Mouse (Mus musculus) neural tube, embryonic 15.5 days (tissue): ENCODE data around the gene Arfgap2. TPM values are rescaled to one million over a fixed set of nuclear protein-coding genes. Genes with fewer than 3 reads are reported as not detected.
A peak's percentile ranks its signal among the peaks of the same experiment; 100 is the strongest.
"Not testable (repeated sequence)": the region's sequence is repeated elsewhere in the genome, so short reads cannot be mapped to it uniquely, and the experiment has no call there.

ENCODE experiments used
- ATAC-seq: fragments of 200-750 bp; cut with Nextera tagmentation; 2 replicates; pipeline ENCODE4 v1.8.0; 2017; ENCODE audit warnings: mild to moderate bottlenecking, moderate TSS enrichment, moderate library complexity; ENCODE audit not compliant: low FRiP score
- H3K27ac ChIP-seq: fragments of 300-500 bp; sonication (generic); replicated peaks from 2 replicates; pipeline ENCODE4 v1.5.1; 2015; ENCODE audit warnings: mild to moderate bottlenecking, inconsistent platforms
- H3K27me3 ChIP-seq: fragments of 300-500 bp; sonication (generic); replicated peaks from 2 replicates; pipeline ENCODE4 v1.6.1; 2015; ENCODE audit warnings: inconsistent platforms
- H3K36me3 ChIP-seq: fragments of 300-500 bp; sonication (generic); 2 replicates; pipeline ENCODE4 v1.6.1; 2015; ENCODE audit warnings: inconsistent platforms
- H3K4me1 ChIP-seq: fragments of 300-500 bp; sonication (generic); 2 replicates; pipeline ENCODE4 v1.6.1; 2015; ENCODE audit warnings: inconsistent platforms
- H3K4me2 ChIP-seq: fragments of 300-500 bp; sonication (generic); 2 replicates; pipeline ENCODE4 v1.6.1; 2015; ENCODE audit warnings: inconsistent platforms, mild to moderate bottlenecking, moderate library complexity
- H3K4me3 ChIP-seq: fragments of 300-500 bp; sonication (generic); replicated peaks from 2 replicates; pipeline ENCODE4 v1.5.1; 2015; ENCODE audit warnings: mild to moderate bottlenecking, inconsistent platforms
- H3K9ac ChIP-seq: fragments of 300-500 bp; sonication (generic); replicated peaks from 2 replicates; pipeline ENCODE4 v1.6.1; 2015; ENCODE audit warnings: mild to moderate bottlenecking, inconsistent platforms
- H3K9me3 ChIP-seq: fragments of 300-500 bp; sonication (generic); replicated peaks from 2 replicates; pipeline ENCODE4 v1.6.1; 2016; ENCODE audit warnings: inconsistent platforms
- WGBS: fragments of 180-500 bp; shearing (Covaris S2); methylation state at CpG from one replicate; pipeline ENCODE4 v1.1.7; 2015; ENCODE audit warnings: mixed read lengths; 5-methylcytosine and 5-hydroxymethylcytosine counted together
- polyA plus RNA-seq: library from polyadenylated mRNA; unstranded; fragments of >200 nt; fragmentation: Nextera tagmentation; extraction: Ambion mirVana; gene quantifications from 2 replicates; pipeline ENCODE4 v1.2.1, GENCODE M21; 2015

Arfgap2 gene
- 62.0 and 68.9 TPM in 2 replicates for polyA plus RNA-seq

DNA sequence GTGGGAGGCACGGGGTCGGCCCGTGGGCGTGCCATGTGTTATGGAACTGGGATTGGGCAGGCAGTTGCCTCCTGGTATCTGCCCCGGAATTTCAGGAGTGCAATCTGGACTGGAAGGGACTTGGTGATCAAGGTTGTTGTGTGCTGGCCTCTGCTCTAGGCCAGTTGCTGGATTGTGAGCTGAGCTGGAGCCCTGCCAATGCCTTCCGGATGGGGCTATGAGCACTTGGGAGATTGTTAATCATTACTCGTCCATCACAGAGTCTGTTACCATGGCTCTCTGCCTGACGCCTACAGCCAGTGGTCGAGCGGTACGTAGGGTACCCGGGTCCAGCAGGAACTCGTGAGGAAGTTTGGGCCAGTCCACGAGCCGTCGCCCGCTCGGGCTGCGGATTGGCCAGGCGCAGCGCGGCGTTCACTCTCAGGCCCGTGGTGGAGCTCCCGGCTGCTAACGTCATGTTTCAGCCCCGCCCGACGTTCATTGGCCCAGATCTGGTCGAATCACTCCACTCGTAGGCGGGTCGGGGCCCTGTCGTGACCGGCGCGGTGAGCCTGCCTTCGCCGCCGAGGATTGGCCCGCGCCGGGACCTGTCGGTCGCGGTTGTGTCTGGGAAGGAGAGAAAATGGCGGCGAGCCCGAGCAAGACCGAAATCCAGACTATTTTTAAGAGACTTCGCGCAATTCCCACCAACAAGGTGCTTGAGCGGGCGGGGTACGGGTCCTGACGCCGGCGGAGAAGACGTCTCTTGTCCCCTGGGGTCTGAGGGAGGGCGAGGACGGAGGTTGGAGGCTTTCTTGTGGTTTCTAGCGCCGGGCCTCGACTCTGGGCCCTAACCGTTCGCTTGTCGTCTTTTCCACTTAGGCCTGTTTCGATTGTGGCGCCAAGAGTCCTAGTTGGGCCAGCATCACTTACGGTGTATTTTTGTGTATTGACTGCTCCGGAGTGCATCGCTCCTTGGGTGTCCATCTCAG is at the start of gene Arfgap2:
Gene Arfgap2, plus strand, starts transcription at position 264 of the 971 bp plus-strand sequence.
- Histone ChIP-seq H3K4me3 (peak within 1 kb of the TSS; percentile 81), H3K4me1 (peaks cover 21% of the 10 kb centered on the region), H3K27me3 (no peaks in the 10 kb centered on the region), H3K4me2 (peak within 1 kb of the TSS; percentile 88), H3K9me3 (no peaks in the 10 kb centered on the region), H3K9ac (peak within 1 kb of the TSS; percentile 81), H3K36me3 (peaks cover 33% of the 10 kb centered on the region), H3K27ac (peak within 1 kb of the TSS; percentile 95)
- peak; percentile 98 for ATAC-seq
- WGBS: 1% methylated on average over 72 of the region's 72 CpGs

DNA sequence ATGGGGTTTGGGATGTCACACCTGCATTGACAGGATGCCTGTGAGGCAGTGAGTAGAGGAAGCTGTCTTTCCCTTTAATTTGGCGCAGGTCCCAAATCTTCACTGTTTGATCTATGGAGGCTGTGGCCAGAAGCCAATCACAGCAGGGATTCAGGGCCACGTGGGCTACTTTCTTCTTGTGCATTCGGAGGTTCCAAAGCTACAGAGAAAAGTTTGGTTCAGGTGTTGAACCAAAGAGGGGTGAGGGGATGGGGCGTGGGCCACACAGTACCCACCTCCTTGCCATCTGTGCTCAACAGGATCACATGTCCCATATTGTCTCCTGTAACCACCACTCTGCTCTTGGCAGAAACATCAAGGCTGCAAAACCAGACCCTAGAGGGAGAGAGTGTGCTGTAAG is 47.7 kb upstream of the Arfgap2 start:
- peak overlapping the region; percentile 41; the same call in 1 of the 2 replicates for H3K27ac ChIP-seq
- no peak for ATAC-seq
- 68% methylated on average over 4 of the region's 4 CpGs for WGBS
- H3K4me1 ChIP-seq: 0 out of 2 replicates have a peak, but pooled peaks cover 4% of the 10 kb centered on the region
- H3K9ac ChIP-seq: no peak overlapping the region
- H3K9me3 ChIP-seq: no peaks in the 10 kb centered on the region
- H3K27me3 ChIP-seq: no peaks in the 10 kb centered on the region
- H3K4me3 ChIP-seq: no peak overlapping the region
- peaks cover 49% of the 10 kb centered on the region for H3K36me3 ChIP-seq
- H3K4me2 ChIP-seq: no peak overlapping the region

DNA sequence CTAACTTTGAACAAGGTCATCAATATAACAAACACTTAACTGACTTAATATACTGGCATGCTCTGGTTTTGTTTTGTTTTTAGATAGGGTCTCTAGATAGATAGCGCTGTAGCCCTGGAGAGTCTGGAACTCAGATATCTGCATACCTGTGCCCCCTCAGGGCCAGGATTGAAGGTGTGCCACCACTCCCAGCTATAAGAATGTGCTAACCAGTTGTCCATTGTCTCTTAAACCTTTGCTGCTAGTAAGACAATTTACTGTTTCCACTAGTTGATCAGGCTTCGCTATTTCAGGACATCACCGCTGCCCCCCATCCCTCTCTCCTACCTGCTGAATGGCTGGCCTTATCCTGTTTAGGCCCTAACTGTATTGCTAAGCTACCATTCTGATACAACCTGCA is 44.3 kb upstream of the Arfgap2 start:
- Histone ChIP-seq H3K9me3 (no peaks in the 10 kb centered on the region), H3K4me2 (no peak overlapping the region), H3K27me3 (no peaks in the 10 kb centered on the region), H3K4me3 (no peak overlapping the region), H3K9ac (no peak overlapping the region), H3K27ac (no peak overlapping the region), H3K4me1 (0 out of 2 replicates have a peak, but pooled peaks cover 4% of the 10 kb centered on the region), H3K36me3 (peaks cover 20% of the 10 kb centered on the region; the same call in 1 of the 2 replicates)
- no peak for ATAC-seq
- WGBS: 93% methylated on average over 3 of the region's 3 CpGs

DNA sequence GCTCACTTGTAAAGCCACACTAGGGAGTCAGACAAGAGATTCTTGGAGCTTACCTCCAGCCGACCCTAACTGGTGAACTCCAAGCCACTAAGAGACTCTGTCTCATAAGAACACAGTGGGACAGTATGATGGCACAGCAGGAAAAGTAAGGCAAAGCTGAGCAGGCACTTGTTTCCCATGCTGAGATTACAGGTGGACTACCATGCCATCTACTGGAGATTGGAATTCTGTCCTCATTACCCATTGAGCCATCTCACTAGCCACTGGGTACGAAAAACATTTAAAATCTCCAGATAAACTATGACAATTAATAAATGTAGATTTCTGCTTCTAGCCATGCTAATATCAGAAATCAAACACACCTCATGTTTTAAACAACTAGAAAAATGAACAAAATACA is 41.2 kb upstream of the Arfgap2 start:
- Histone ChIP-seq H3K9me3 (no peaks in the 10 kb centered on the region), H3K4me3 (no peak overlapping the region), H3K36me3 (0 out of 2 replicates have a peak, but pooled peaks cover 4% of the 10 kb centered on the region), H3K27ac (no peak overlapping the region), H3K4me2 (no peak overlapping the region), H3K4me1 (no peaks in the 10 kb centered on the region), H3K9ac (no peak overlapping the region), H3K27me3 (no peaks in the 10 kb centered on the region)
- ATAC-seq: no peak
- WGBS: 90% methylated on average over 2 of the region's 2 CpGs

DNA sequence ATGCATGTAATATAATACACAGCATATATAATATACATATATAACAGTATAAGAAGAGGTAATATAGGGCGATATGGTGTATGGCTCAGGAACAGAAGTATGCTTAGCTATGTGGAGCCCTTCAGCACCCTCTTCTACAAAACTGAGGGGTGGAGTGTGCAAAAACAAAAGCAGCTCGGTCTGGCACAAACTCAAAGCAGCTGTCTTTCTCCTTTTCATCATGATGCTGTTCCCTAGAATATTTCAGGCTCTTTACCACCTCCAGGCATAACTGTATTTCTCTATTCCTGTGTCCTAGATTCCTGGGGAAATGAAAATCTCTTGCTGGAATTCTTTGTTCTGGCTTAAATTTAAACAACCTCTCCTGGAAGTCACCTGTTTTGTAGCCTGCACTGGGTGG is 35.0 kb upstream of the Arfgap2 start:
- Histone ChIP-seq H3K4me2 (no peak overlapping the region), H3K36me3 (peaks cover 12% of the 10 kb centered on the region; the same call in 1 of the 2 replicates), H3K4me3 (no peak overlapping the region), H3K4me1 (no peaks in the 10 kb centered on the region), H3K27ac (no peak overlapping the region), H3K9me3 (no peaks in the 10 kb centered on the region), H3K9ac (no peak overlapping the region), H3K27me3 (no peaks in the 10 kb centered on the region)
- WGBS: 83% methylated on average over 2 of the region's 2 CpGs
- ATAC-seq: no peak

DNA sequence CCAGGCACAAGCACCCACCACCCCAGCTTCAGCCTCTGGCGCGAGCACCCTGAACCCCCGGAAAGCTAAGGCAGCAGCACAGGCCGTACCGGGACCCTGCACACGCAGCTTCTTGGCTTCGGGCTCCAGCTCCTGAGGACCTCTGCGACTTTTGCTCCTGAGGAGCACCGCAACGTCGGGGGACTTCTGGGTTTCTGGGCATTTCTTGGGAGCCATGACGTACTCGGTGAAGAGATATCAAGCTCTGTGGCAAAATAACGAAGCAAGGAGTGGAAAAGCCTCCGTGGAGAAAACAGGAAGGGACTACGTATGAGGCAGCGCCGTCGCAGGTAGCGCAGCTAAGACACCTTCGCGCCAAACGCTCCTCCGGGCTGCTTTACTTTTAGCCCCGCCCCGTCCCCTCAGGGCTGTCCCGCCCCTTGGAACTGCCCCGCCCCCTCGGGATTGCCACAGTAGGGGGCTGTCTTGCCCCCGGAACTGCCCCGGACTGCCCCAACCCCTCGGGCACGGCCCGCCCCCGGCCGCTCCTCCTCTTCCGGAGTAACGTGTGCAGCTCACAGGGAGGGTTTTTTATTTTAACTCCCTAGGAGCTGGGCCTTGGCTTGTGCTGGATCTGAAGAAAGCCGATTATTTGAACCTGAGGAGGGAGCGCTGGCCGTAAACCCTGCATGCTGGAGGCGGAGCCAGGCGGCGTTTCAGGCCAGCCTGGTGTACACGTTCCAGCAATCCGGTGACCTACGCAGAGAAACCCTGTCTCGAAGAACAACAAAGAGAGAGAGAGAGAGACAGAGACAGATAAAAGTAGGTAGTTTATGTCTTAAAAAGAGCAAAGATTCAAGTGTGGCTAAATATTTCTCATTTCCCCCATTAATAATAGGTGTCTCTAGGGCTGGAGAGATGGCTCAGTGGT is 27.9 kb upstream of the Arfgap2 start, which contains the start of gene Ddb2:
Gene Ddb2, minus strand, starts transcription at position 382 of the 910 bp plus-strand sequence.
- WGBS: under 1% methylated on average over 47 of the region's 48 CpGs

DNA sequence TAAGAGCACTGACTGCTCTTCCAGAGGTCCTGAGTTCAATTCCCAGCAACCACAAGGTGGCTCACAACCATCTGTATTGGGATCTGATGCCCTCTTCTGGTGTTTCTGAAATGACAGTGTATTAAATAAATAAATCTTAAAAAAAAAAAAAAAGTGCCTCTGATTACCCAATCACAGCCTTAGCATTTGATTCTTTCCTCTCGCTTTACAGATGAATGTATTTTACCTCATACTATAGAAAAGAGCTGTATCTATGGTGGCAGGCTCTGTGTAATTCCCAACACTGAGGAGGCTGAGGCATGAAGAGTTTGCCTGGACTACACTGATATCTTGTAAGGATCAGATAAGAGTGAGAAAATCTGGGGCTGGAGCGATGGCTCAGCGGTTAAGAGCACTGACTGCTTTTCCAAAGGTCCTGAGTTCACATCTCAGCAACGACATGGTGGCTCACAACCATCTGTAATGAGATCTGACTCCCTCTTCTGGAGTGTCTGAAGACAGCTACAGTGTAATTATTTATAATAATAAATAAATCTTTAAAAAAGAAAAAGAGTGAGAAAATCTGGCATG is 27.2 kb upstream of the Arfgap2 start:
- not testable (repeated sequence) for H3K27me3 ChIP-seq, H3K36me3 ChIP-seq, H3K9me3 ChIP-seq, H3K4me1 ChIP-seq, H3K9ac ChIP-seq
- Histone ChIP-seq H3K27ac (peak overlapping the region; percentile 93), H3K4me3 (peak overlapping the region; percentile 61), H3K4me2 (peak overlapping the region; percentile 88)
- ATAC-seq: peak; percentile 73
- WGBS: 18% methylated on average over 4 of the region's 4 CpGs

More for the DNA sequence above, 27.9 kb upstream of the Arfgap2 start, which contains the start of gene Ddb2:
- H3K27ac ChIP-seq: peak within 1 kb of the TSS; percentile 93
- ATAC-seq: peak; percentile 98
- H3K9me3 ChIP-seq: no peaks in the 10 kb centered on the region
- no peaks in the 10 kb centered on the region for H3K27me3 ChIP-seq
- peaks cover 10% of the 10 kb centered on the region; the same call in 1 of the 2 replicates for H3K36me3 ChIP-seq
- peak within 1 kb of the TSS; percentile 61 for H3K4me3 ChIP-seq
- H3K4me1 ChIP-seq: peaks cover 7% of the 10 kb centered on the region
- peak within 1 kb of the TSS; percentile 88 for H3K4me2 ChIP-seq
- H3K9ac ChIP-seq: peak within 1 kb of the TSS; percentile 64

DNA sequence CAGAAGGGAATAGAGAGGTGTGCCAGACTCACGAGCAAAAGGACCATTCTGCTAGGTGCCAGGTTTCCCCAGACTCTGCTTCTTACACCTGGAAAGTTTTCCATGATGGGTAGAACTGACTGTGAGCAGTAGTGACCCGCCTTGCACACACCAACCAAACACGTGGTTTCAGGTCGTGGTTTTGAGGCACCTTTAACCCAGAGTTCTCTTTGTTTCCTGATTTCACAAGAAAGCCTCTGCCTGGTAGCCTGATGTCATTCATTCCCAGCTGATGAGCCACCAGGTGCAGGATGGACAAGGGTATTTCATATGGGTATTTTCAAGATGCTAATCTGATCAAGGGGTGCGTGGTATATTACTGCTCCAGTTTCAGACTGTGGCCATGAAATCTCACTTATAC is 22.2 kb upstream of the Arfgap2 start:
- Histone ChIP-seq H3K9me3 (no peaks in the 10 kb centered on the region), H3K4me3 (no peak overlapping the region), H3K4me2 (no peak overlapping the region), H3K27ac (no peak overlapping the region), H3K4me1 (no peaks in the 10 kb centered on the region), H3K27me3 (no peaks in the 10 kb centered on the region), H3K36me3 (no peaks in the 10 kb centered on the region), H3K9ac (no peak overlapping the region)
- 58% methylated on average over 5 of the region's 5 CpGs for WGBS
- no peak for ATAC-seq

DNA sequence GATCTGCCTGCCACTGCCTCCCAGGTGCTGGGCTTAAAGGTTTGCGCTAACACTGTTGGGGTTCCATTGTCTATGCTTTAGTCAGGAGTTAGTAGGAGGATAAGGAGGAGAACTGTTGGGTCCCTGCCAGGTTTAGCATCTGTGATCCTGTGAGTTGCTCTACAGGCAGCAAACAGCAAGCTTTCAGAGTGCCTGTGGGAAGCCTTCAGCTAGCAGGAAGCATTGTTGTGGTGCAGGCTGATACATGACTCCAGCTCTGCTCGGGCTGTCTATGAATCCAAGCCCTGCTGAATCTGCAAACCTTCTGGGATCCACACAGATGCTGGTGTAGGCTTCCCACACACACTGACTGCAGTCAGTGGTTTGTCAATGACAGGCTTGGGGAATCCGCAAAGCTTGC is 21.4 kb upstream of the Arfgap2 start:
- 45% methylated on average over 3 of the region's 3 CpGs for WGBS
- no peaks in the 10 kb centered on the region for H3K4me1 ChIP-seq
- no peak for ATAC-seq
- no peak overlapping the region for H3K4me2 ChIP-seq
- H3K27ac ChIP-seq: no peak overlapping the region
- H3K9ac ChIP-seq: no peak overlapping the region
- no peak overlapping the region for H3K4me3 ChIP-seq
- no peaks in the 10 kb centered on the region for H3K27me3 ChIP-seq
- no peaks in the 10 kb centered on the region for H3K9me3 ChIP-seq
- no peaks in the 10 kb centered on the region for H3K36me3 ChIP-seq

DNA sequence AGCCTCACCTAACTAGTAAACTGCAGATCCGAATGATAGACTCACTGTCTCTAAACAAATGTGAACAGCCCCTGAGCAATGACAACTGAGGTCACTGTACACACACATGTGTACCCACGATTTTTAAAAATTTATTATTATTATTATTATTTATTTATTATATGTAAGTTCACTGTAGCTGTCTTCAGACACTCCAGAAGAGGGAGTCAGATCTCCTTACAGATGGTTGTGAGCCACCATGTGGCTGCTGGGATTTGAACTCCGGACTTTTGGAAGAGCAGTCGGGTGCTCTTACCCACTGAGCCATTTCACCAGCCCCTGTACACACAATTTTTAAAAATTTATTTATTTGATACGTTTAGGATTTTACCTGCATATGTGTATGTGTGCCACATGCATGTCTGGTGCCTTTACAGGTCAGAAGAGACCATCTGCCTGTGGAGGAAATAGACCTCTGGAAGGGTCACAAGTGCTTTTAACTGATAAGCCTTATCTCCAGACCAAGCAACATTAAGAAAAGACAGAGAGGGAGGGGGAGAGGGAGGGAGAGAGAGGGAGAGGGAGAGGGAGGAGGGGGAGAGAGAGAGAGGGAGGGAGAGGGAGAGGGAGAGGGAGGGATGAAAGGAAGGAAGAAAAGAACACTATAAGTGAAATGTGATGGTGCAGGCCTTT is 20.1 kb upstream of the Arfgap2 start:
- 85% methylated on average over 5 of the region's 5 CpGs for WGBS
- no peak overlapping the region for H3K4me2 ChIP-seq
- H3K36me3 ChIP-seq: no peaks in the 10 kb centered on the region
- H3K9ac ChIP-seq: no peak overlapping the region
- H3K4me1 ChIP-seq: no peaks in the 10 kb centered on the region
- no peaks in the 10 kb centered on the region for H3K9me3 ChIP-seq
- H3K27me3 ChIP-seq: no peaks in the 10 kb centered on the region
- ATAC-seq: no peak
- no peak overlapping the region for H3K27ac ChIP-seq
- H3K4me3 ChIP-seq: no peak overlapping the region
